Mouse (Mus musculus) telencephalon, adult 2 months (tissue): Measurements from ENCODE around the gene Amtn.
"Not testable (repeated sequence)": the region's sequence is repeated elsewhere in the genome, so short reads cannot be mapped to it uniquely, and the experiment has no call there.

Experiments
- DNase-seq: peaks from one replicate; pipeline ENCODE4 v3.0.0-alpha.2; 2011; ENCODE audit warnings: low read depth, low spot score

The Amtn gene

DNA sequence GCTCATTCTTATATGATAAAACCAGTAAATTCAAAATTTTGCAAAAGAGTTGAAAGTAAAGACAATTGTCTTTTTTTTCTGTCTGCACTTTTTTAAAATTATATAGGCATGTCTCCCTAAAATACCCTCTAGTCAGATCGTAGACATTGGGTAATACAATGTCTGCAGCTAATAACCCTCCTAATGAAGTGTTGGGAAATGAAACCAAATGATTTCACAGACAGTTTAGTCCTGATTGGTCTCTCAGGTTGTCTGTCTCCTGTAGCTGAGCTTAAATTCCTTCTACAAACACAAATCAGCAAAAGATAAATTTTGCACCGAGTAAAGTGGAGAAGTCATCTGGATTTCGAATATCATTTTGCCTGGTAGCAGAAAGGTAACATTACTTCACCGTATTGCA lies at the start of gene Amtn:
Gene Amtn, plus strand, starts transcription at position 301 of the 400 bp plus-strand sequence.
- DNase-seq = no peak

DNA sequence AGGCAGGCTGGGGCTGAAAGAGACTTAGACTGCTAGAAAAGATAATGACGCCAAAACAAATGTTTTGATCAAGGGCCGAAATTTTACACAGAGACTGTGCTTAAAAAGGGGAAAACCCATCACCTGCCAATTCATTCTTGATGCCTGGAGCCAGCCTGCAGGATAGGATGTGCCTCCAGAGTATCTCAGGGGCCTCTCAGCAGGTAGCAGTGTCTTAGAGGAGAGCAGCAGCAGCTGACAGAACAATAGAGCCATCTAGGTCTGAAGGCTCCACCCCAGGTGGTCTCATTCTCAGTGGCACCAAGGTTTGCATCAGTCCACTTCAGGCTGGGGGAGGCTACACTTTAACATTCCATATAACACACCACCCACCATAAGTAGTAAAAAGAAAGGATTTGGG lies 27.4 kb upstream of the Amtn start:
- not testable (repeated sequence) for DNase-seq

DNA sequence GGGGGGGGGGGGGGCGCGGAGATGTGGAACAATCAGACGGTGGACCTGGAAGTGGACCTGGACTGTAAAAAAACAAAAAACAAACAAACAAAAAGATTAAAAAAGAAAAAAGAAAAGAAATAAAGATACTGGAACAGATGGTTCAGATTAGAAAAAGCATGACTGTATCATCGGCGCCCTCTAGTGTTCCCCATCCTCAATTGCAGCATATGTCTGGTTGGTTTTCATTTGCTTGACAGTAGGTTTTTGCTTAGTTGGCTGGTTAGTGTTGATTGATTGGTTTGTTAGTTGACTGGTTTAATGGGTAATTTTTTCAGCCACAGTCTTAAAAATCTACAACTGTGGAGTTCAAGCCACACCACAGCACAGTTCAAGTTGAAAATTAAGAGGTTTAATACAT lies 11.1 kb upstream of the Amtn start:
- DNase-seq = peak; percentile 15

DNA sequence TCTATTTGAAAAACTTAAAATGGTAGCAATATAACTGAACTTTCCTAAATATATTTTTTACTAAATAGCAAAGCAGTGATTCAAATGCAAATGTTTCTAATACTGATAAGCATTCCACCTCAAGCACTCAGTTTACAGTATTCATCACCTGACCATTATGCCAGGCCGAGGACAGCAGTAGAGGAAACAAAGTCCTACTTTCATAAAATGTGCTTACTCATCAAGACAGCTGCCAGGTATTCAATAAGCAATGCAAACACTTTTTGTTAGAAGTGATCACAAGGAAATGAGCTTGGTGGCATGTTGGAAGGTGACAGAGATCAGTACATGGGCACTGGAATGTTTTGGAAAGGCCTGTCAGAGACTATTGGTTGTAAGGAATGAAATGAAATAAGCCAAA lies 9.0 kb upstream of the Amtn start:
- DNase-seq = no peak

DNA sequence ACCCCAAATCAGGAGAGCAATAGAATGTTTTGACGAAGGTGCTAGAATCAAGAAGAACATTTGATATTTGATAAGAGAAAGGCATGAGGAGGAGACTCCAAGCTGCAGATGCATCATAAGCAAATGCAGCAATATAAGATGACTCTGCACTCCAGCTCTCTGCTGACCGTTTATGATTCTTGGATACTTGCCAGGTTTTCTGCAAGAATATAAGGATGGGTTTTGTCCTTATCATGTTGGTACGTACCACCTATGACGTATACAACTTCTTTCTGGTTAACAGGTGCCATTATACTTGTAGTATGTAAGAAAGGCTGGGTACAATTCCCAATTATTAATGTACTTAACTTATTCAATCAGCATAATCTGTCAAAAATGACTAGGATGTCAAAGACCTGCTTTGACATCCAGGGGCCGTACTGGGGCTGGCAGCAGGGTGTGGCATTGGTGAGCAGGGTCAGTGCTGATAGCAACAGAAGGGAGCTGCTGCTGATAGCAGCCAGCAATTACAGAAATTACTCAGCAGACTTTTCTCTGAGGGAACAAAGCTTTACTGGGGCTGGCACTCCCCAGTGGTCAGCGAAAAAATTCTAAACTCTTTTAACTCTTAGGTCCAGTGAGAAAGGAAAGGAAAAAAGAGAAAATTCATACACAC lies 5.2 kb upstream of the Amtn start:
- no peak for DNase-seq

DNA sequence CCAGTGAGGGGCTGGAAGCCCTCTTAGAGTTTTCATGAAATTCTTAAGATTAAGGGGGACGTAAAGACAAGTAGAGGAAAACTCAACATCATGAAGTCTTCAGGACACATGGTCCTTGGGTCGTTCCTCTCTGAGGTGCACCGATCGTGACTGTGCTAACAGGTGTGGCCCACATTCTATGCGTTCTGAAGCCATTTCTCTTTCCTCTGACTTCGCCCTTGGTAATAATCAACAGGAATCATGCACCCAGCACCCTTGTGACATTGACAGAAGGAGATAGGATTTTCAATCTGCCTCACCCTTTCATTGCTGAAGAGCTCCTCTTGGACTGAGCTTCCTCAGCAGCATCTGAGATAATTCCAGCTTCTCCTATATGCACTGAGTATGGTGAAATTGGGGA lies 3.3 kb upstream of the Amtn start:
- no peak for DNase-seq

DNA sequence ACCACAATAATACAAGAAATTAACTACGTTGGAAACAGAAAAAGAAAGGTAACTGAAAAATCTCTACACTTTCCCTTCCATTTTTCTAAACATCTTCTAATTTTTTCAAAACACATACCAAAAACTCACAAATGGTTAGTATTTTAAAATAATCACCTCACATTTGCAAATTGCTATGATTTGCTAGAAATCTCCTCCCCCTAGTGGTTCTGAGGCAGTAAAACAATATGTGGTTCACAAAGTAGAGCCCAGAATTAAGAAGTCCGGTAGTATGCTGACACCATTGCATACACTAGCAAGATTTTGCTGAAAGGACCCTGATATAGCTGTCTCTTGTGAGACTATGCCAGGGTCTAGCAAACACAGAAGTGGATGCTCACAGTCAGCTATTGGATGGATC lies 16.1 kb downstream of the Amtn start:
- not testable (repeated sequence) for DNase-seq

DNA sequence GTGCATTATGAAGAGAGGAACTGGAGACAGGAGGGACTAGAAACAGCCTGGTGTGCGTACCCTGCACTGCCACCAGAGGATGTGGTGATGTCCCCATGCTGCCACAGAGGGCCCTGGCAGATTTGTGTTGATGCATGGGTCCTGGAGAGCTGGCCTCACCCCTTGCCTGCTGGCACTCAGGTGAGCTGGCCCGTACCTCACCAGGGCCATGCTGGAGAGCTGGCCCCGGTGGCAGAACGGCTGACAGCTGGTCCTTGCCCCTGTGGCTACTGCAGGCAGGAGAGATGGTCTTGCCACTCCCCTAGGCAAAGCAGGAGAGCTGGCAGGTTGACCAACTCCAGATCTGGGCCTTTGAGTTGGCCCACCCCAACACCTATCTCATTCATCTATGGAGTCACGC lies 22.7 kb downstream of the Amtn start:
- no peak for DNase-seq

DNA sequence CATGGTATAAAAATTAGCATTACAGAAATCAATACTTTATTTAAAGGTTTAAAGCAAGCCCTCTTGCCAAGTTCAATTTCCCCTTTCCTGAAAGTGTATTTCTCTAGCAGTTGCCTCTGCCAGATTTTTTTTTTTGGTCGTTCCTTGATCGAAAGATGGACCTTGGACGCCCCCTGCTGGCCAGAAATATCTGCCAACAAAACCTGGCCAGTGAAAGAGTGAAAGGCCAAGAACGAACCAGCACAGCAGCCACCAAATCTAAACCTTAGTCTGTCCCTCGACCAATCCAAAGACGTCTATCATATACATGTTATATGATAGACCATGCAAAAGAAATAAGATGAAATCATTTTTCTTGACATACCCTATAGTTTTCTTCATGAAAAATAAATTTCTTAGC lies 23.9 kb downstream of the Amtn start:
- DNase-seq = peak; percentile 10

DNA sequence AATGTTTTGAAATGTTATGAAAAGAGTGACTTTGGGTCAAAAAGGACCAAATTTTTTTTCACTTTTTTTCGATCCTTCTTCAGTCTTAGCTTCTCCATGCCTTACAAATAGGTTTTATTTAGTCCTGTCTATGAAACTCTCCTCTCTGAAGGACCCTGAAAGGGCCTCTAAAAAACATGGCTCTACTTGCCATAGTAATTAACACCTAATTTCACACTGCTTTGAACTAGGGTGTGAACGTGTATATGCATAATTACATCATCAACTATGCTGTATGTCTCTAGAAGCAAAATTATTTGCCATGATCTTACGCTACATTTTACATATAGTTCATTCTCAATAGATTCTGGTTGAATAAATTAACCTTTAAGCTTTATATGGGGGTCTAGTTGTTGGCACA lies 25.6 kb downstream of the Amtn start:
- no peak for DNase-seq

DNA sequence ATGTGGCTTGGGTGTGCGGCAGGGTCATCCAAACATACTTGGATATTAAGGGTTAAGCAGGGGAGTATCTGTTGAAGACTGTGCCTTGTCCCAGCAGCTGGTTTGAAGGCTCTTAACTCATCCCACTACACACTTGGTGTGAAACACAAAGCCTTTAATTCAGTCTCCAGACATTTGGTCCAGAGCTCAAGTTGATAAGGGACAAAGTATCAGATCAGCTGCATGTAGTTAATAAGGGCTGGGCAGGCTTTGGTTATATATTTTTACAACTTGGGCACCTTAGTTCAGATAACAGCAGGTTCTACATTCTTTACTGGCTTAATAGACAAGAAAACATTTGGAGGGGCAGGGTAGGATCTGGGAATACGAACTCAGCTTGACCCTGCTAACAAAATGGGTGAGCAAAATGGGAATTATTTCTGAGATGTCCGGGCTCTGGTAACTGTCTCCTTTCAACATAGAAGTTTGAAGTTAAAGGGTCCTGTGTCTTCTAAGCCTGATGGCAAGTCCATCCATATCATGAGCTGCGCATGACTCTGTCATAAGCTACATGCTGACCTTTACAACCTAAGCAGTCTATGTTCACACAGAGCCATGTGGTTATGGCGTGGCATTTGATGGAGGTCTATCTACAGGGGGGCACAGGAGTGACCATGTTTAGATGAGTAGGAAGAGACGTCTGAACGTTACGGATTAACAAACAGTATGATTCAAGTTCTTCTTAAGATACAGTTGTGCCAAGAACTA lies 44.6 kb downstream of the Amtn start:
- DNase-seq = no peak

DNA sequence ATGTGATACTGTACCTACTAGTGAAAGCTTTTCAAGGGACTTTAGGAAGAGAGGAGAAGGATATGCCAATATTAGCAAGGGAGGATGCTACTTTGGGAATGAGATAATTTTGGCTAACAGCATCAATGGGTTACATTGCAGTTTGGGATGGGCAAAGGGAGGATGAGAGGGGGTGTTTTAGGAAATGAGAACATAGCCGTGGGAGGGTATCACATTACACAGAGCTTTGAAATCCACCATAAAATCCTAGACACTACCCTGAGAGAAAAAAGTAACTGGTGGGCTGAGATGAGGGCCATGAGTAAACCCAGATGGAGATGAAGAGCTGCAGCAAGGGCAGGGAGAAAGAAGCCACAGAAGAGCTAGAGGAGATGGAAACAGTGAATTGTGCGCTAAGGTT lies 49.0 kb downstream of the Amtn start:
- DNase-seq = peak; percentile 12

DNA sequence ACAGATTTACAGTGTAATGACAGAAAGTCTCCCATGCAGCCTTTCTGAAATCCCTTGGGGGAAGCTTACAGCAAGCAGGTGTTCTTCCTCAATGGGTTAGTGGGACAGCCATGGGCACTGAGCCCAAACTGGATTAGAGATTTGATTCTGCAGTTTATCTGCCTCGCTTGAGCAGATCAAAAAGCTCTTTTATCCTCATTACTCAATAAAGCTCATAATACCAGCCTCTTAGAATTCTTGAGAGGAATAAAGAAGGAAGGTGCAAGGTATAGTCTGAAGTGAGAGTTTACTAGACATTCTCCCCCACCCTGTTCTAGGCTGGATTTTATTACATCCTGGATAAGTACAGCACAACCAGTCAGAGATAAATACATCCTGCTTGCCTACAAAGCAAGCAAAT lies 50.8 kb downstream of the Amtn start:
- DNase-seq = no peak
